Mouse (Mus musculus) testis, adult 2 months (tissue): Measurements from ENCODE around the gene Sufu. TPM values are rescaled to one million over a fixed set of nuclear protein-coding genes. Genes with fewer than 3 reads are reported as not detected.

Source experiments
- H3K27ac ChIP-seq: fragments of 200-500 bp; 2 replicates; pipeline ENCODE4 v1.5.1; 2012; ENCODE audit warnings: low read depth, low read length; ENCODE audit not compliant: control insufficient read depth, insufficient read depth
- H3K27me3 ChIP-seq: fragments of 200-500 bp; 2 replicates; pipeline ENCODE4 v1.6.1; 2012; ENCODE audit warnings: mild to moderate bottlenecking, low read length, moderate library complexity; ENCODE audit not compliant: control insufficient read depth, insufficient read depth
- H3K36me3 ChIP-seq: fragments of 200-500 bp; 2 replicates; pipeline ENCODE4 v1.6.1; 2012; ENCODE audit warnings: mild to moderate bottlenecking, low read length; ENCODE audit not compliant: control insufficient read depth, insufficient read depth
- H3K4me1 ChIP-seq: fragments of 200-500 bp; 2 replicates; pipeline ENCODE4 v1.6.1; 2012; ENCODE audit warnings: low read length; ENCODE audit not compliant: control insufficient read depth, insufficient read depth
- H3K4me3 ChIP-seq: fragments of 200-500 bp; 2 replicates; pipeline ENCODE4 v1.5.1; 2012; ENCODE audit warnings: low read depth, mild to moderate bottlenecking, low read length, moderate library complexity, mixed read lengths; ENCODE audit not compliant: control insufficient read depth
- CTCF ChIP-seq: fragments of 200-500 bp; IDR thresholded peaks from 2 replicates; pipeline ENCODE4 v1.5.1; 2012; ENCODE audit warnings: low read depth, mild to moderate bottlenecking, inconsistent platforms, low read length, moderate library complexity; ENCODE audit not compliant: control insufficient read depth, insufficient read depth, insufficient replicate concordance
- POLR2A ChIP-seq: fragments of 200-500 bp; IDR thresholded peaks from 2 replicates; pipeline ENCODE4 v1.6.1; 2012; ENCODE audit warnings: low read depth, mild to moderate bottlenecking, inconsistent platforms, low read length, moderate library complexity; ENCODE audit not compliant: control insufficient read depth
- polyA plus RNA-seq: library from polyadenylated mRNA; depleted of rRNA; stranded (reverse); fragments of >200 nt; gene quantifications from 2 replicates; pipeline ENCODE4 v1.2.3, GENCODE M21; 2012

Sufu gene
- polyA plus RNA-seq, 1 experiment = 186 TPM

GRCm38 (mm10) chr19:46524152-46524544 lies 127.5 kb downstream of the Sufu start:
- no peak overlapping the region for H3K4me3 ChIP-seq
- TF ChIP-seq POLR2A (no peak), CTCF (no peak)
- no peaks in the 10 kb centered on the region for H3K36me3 ChIP-seq
- peaks cover 18% of the 10 kb centered on the region for H3K4me1 ChIP-seq
- no peak overlapping the region for H3K27ac ChIP-seq
- no peaks in the 10 kb centered on the region for H3K27me3 ChIP-seq

DNA sequence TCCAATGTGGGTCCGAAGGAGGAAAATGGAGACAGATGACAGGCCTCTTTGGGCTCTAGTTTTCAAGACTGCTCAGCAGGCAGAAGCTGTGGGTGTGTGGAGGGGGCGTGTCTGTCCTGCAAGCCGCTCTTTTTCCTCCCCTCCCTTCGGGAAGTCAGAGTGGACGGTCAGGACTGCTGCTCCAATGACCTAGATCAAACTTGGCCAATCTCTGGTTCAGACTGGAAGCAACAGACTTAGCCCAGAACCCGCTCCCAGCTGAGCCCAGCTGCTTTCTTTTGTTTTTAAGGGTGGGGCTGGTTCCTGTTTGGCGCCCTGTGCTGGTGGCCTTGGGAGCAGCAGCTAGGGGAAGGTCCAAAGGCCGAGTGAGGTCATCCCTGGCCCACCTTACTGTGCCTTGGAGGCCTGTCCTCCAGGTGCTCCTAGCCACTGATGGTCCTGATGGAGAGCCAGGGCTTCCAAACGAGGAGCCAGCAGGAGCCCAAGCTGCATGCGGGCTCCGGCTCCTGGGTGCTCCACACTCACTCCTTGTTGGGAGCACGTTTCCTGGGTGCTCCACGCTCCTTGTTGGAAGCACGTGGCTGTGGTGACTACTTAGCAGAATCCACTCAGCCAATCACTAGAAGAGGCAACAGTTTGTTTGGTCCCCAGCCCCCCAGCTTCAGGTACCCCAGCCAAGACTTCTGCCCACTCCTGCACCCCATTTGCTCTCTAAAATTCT lies 128.1 kb downstream of the Sufu start:
- no peaks in the 10 kb centered on the region for H3K36me3 ChIP-seq
- peaks cover 18% of the 10 kb centered on the region for H3K4me1 ChIP-seq
- H3K27ac ChIP-seq = peak overlapping the region; percentile 10; the same call in 1 of the 2 replicates
- TF ChIP-seq CTCF (no peak), POLR2A (no peak)
- H3K27me3 ChIP-seq = no peaks in the 10 kb centered on the region
- no peak overlapping the region for H3K4me3 ChIP-seq

DNA sequence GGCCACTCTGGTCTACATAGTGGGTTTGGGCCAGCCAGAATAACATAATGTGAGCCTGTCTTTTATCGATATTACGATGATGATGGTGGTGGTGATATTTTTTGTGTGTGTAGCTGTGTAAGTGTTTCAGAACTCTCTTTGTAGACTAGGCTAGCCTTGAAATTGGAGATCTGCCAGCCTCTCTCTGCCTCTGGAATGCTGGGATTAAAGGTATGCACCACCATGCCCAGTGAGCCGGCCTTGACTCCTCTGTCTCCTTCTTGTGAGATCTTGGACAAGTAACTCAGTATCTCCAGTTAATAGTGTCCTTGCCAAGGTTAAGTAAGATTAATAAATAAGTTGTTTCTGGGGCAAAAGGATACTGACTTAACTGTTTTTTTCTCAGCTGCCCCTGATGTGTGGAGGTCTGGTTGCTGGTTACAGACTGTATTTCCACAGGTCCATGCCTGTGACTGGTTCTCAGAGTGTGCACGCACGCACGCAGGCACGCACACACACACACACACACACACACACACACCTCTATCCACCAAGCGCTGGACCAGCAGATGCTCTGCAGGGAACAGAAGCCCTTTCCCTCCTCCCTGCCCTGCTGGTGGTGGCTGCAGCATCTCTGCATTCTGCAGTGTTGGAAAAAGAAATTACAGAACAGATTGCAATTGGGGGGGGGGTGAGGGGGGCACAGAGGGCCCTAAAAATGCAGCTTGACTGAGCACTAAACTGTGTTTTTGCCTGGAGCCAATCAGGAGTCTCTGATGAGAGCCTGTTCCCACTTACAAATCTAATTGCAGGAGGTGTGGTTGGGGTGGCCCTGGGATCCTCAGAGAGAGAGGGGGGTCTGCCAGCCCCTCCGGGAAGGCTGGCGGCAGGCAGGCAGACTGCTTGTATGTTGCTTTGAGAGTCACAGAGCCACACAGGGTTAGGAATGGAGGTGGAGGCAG lies 129.3 kb downstream of the Sufu start:
- Histone ChIP-seq H3K4me1 (peaks cover 18% of the 10 kb centered on the region), H3K36me3 (no peaks in the 10 kb centered on the region)

DNA sequence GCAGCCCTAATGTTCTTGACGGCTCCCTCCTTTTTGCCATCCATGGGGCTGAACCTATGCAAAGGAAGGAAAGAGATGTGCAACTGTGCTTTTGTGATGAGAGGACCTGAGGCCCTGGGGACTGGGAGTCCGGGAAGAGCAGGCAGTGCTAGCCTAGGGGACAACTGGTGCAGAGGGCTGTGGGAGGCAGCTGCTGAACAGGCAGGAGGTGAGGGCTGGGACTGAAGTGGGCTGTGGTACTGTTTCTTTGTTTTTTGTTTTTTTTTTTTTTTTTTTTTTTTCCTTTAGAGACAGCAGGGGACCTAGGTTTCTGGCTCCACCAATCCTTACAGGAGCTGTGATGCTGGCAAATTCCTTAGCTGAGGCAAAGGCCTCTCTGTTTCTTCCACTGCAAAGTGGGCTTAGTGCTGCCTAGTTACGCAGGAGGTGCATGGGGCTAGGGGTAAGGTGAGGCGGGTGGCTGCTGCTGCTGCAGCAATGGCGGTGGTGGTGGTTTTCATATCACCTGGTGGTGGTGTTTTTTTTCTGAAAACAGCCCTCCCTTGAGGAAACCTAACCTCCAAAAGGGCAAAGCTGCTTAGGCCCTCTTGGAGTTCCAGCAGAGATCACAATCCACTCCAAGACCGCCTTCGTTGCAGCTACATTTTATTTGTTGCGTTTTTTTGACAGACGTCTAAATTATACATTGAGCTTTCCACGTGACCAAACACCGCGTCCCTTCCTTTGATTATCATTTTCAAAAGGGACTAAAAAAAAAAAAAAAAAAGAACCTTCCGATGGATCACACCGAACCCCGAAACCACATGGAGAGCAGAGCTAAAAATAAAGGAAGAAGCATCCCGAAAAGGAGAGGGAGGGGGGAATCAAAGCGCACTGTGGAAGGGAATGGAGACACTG lies 131.2 kb downstream of the Sufu start:
- peaks cover 18% of the 10 kb centered on the region for H3K4me1 ChIP-seq
- no peak overlapping the region for H3K27ac ChIP-seq
- no peaks in the 10 kb centered on the region for H3K36me3 ChIP-seq
- H3K4me3 ChIP-seq = no peak overlapping the region
- TF ChIP-seq CTCF (no peak), POLR2A (no peak)
- no peaks in the 10 kb centered on the region for H3K27me3 ChIP-seq

More for the DNA sequence above, 129.3 kb downstream of the Sufu start:
- Histone ChIP-seq H3K4me3 (no peak overlapping the region), H3K27me3 (no peaks in the 10 kb centered on the region), H3K27ac (no peak overlapping the region; the same call in 1 of the 2 replicates)
- TF ChIP-seq CTCF = no peak
- TF ChIP-seq POLR2A = no peak

GRCm38 (mm10) chr19:46528529-46529213 lies 132.0 kb downstream of the Sufu start:
- Histone ChIP-seq H3K4me1 (peaks cover 18% of the 10 kb centered on the region), H3K4me3 (no peak overlapping the region), H3K27ac (no peak overlapping the region), H3K27me3 (no peaks in the 10 kb centered on the region), H3K36me3 (no peaks in the 10 kb centered on the region)
- no peak for TF ChIP-seq POLR2A
- no peak for TF ChIP-seq CTCF

GRCm38 (mm10) chr19:46529601-46530448 lies 133.1 kb downstream of the Sufu start:
- Histone ChIP-seq H3K4me3 (no peak overlapping the region), H3K27me3 (no peaks in the 10 kb centered on the region), H3K36me3 (no peaks in the 10 kb centered on the region), H3K4me1 (peaks cover 12% of the 10 kb centered on the region), H3K27ac (no peak overlapping the region)
- TF ChIP-seq CTCF (no peak), POLR2A (no peak)
